Mouse (Mus musculus) adrenal gland, adult 8-10 months (tissue): ENCODE data around the gene Hoxd4. TPM values are rescaled to one million over a fixed set of nuclear protein-coding genes. Genes with fewer than 3 reads are reported as not detected.

Source experiments
- DNase-seq: peaks from one replicate; pipeline ENCODE4 v3.0.0; 2022
- total RNA-seq, 4 experiments: library from RNA; stranded (reverse); gene quantifications; 2 replicates each; pipeline ENCODE4 v1.2.4; 2022

The Hoxd4 gene
- total RNA-seq, 4 experiments from 2014 or later: 16.8 to 37.2 (median 31.3) TPM

DNA sequence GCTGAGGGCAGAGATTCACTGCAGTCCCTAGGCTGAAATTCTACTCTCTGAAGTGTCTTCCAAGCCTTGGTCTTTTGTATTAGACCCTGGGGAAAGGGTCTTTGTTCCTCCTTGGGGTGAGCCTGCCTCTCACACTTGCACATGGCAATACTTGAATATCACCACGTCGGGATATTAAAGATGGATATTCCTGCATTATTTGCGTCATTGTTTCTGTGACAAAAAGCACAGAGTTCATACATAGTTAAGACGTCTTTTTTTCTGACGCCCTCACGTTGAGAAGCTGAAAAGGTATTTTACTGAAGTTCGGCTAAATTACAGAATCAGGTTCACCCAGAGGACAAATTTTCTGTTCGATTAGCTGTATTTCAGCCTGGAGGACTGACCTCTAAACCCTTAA, 18.6 kb downstream of the Hoxd4 start:
- no peak for DNase-seq

DNA sequence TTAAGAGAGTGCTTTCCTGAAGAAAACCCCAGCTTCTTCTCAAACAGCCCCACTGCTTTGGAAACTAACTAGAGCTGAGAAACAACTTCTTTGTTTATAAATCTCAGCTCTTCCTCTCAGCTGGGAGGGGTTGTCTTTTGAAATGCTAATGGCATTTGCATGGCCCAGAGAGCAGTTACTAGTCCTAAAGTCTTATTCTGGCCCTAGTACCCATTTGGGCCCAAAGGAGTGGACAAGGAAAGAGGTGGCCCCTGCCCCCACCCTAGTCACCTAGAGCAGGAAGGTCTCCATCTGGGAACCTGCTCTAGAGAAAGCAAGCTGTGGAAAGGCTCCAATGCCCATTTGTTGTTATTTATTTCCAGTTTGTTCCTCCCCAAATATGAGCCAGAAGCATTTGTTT, 19.3 kb downstream of the Hoxd4 start:
- DNase-seq: no peak

DNA sequence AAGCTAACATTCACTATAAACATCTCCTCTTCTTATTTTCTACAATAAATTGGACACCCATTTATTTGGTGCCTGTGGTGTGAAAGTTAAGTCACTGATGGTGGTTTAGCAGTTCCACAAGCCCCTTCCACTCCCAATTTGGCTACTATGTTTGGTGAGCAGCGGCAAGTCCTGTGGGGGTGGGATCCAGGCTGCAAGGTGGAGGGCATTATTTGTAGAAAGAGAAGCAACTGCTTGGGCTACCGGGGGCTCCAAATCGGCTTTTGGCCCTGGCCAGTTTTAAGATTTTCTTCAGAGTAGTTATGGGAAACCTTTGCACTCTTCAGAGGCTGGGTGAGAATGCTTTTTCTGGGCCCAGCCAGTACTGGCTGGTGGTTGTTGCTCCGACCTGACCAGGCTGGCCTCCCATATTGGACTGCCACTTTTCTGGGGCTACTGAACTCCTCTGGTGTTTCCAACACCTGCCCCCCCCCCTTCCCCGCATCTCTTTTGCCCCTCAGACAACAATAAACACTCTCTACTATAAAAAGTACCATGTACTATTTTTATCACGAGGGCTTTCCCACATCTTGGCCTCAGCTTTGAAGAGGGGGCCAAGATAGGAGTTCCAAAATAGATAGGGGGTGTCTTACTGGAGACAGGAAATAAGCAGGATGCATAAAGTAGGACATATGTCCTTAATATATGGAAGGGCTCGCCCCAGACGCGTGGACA, 20.2 kb downstream of the Hoxd4 start:
- no peak for DNase-seq

DNA sequence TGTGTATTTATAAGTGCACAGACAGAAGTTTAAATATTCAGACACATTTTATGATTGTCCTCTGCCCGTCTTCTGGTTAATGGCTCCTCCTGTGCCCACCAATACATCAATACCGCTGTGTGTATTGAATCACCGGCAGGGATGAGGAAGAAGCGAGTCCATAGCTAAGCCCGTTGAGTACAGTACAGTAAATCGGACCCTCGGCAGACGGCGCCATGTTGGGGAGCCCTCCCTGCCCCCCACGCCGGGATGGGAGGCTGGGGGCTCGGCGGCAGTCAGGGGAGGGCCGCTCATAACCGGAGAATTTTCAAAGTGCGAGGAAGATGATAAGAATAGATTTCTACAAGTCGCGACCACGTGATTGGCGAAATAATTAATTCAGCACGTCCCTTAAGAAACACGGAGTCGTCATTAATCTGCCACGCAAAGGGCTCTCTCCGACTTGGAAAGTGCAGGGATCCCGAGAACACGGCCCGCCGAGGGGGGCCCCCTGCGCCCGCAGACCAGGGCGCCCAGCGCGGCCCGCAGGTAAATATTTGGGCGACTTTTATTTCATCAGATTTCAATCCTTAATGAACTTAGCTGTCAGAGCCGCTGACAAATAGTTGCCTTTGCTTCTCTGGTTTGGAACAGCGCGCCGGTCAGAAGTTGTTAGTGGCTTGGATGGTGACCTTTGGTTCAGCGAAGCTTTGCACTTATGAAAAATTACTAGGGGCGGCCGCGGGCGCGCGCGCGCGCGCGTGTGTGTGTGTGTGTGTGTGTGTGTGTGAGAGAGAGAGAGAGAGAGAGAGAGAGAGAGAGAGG, 21.0 kb downstream of the Hoxd4 start:
- no peak for DNase-seq

DNA sequence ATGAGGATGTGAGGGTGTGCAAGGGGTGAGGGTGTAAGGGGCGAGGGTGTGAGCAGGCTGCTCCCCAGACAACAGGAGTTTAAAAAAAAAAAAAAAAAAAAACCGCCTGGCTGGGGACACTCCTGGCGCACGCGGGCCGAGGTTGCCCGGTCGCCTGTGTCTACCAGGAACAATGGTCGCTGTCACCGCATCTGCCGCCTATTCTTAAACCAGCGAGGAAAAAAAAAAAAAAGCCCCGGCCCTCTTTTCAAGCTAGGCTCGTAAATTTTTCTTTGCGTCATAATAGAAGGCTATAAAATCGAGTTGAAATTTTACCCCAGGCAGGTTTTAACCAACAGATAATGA, 21.6 kb downstream of the Hoxd4 start:
- no peak for DNase-seq

DNA sequence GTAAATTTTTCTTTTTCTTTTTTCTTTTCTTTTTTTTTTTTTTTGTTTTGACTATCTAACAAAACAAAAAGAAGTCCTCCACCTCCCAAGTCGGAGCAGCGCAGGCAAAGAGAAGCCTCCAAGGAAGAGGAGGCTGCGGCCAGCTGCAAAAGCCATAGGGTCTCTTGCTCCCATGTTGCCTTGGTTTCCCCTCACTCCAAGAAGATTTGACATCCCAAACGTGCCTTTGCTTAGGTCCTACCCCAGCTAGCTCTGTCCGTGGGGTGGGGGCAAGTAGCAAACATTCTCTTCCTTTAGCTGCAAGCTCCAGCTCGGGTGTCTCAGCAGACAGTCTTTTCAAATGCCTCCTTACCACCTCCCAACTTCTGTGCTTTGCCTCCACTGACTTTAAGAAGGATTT, 22.0 kb downstream of the Hoxd4 start:
- no peak for DNase-seq

DNA sequence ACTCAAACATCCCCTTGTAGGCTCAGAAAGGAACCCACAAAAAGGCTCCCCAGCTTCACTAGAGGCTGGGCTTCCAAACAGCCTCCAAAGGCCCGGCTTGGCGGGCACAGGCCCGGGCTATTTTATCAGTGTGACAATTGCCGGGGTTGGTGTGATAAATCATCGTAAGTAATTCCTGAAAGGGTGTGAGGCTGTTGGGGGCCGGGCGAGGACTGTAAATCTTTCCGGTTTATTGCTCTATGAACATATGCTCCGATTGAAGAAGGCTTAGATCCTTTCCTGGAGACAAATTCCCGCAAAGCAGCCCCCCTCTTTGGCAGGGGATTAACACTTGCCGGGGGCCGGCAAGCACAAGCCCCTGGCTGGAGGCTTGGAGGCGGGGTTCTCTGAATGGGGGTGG, 22.7 kb downstream of the Hoxd4 start:
- no peak for DNase-seq

DNA sequence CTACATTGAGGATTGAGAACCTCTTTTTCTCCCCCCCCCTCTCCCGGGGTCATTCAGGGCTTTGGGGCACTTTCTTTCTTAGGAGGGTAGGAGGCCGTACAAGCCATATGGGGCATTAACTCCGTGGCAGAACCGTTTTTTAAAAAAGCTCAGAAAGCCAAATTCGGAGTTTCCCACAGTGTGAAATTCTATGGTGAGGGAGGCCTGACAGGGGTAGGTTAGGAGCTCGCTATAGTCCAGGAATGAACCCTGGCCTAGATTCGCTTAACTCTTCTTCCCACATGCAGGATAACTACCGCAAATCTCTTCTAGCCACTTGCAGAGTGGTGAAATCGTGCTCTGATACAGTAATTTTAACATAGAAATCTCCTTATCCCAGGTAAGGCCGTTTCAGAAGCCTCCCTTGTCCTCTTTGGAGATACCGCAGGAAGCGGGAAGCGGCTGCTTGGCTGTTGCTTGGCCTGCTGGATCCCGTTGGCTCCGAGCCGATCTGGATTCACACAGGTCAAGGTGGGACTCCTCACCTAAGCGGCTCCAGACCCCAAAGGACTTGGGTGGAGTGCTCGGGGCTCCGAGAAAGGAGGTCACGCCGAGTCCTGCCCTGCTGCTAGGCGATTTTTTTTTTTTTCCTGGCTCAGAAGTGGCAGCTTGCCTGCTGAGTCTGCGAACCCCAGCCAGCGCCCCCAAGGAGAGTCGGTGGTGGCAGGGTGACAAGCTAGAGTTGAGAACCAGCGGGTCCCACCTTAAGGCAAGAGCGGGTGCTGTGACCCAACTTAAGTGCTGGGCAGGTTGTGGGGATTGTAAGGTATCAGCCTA, 23.5 kb downstream of the Hoxd4 start:
- no peak for DNase-seq

DNA sequence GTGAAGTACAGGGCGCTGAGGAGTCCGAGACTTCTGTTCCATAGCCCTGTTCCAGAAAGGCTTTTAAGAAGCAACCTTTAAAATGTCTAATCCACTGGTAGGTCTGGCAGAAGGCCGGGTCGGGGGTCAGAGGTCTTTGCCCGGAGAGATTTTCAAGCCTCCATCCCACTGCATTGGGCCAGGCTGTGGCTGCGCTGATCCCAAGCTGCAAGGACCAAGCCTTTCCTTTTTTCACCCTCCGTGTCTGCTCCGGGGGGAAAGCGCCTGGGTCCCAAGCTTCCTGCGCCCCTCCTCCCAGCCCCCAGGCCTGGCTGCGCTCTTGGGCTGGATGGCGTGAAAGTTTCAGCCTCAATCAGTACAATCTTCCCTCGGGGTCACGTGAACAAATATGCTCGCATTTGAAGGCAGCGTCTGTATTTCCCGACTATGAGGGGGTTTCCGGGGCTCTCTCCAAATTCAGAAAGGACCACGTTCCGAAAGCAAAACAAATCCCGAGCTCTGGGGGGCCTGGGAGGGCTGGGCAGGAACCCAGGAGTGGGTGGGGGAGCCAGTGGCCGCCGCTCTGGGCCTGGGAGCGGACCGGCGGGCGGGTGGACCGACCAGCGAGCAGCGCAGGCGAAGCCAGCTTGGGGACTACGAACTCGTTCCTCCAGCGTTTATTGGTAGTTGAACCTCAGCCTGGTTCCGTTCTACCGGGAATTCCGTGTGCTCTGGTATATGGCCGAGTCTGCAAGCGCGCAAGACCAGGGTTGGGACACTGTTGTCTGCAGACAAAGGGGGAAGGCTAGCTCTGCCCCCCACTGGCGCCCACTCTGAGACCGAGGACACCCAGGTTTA, 24.3 kb downstream of the Hoxd4 start:
- no peak for DNase-seq

DNA sequence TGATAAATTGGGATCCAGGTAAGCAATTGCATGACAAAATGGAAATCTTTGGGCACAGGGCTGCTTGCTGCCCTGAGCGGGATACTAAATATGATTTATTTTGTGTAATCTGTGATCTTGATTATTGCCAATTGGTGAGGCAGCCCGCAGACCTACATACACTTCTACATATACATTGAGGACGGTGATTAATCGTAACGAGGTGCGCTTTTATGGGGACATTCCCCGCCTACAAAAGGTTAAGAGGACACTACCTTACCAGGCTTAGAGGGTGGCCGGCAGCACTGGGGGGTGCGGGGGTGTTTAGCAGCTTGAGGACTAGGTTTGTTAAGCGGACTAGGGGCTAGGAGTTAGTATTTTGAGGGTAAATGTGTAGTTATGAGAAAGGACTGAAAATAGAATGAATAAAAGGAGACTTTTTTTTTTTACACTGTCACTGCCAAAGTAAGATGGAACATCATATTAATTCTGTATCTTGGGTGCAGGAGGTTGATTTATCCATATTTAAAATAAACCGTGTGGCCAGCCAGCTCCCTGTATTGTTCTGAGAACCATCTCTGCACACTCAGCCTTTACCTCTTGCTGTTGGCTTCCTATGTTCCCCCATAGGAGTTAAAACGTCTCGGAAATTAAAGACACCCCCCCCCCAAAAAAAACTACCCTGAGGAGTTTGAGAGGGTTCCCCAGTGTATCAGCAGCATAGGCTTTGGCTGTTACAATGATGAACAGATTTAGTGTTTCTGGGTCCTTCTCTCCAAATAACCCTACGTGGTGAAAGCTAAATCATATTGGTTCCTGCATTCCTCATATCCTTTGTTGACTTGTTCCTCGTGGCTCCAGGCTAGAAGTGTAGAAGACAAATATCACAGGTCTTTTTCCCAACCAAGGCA, 25.2 kb downstream of the Hoxd4 start:
- DNase-seq: no peak

DNA sequence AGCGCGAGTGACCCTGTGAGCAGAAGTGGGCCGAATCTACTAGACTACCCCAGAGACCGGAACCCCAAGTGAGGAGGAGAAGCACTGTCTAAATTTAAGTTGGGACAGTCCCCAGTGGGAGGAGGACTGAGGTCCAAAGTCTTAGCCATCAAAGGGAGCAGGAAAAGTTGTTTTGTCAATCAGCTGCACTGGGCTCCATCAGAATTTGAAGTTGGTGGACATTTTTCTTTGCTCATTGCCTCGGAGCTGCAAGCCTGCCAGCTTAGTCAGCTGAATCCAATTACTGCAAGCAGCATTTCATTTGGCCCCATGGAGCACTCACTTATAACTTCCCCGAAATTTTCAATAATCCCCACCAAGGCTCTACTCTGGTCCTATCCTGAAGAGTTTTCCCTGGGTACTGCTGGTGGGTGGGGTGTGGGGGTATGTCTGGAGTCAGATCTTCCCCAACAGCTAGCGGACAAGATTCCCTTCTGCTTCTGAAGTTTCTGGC, 25.9 kb downstream of the Hoxd4 start:
- no peak for DNase-seq

DNA sequence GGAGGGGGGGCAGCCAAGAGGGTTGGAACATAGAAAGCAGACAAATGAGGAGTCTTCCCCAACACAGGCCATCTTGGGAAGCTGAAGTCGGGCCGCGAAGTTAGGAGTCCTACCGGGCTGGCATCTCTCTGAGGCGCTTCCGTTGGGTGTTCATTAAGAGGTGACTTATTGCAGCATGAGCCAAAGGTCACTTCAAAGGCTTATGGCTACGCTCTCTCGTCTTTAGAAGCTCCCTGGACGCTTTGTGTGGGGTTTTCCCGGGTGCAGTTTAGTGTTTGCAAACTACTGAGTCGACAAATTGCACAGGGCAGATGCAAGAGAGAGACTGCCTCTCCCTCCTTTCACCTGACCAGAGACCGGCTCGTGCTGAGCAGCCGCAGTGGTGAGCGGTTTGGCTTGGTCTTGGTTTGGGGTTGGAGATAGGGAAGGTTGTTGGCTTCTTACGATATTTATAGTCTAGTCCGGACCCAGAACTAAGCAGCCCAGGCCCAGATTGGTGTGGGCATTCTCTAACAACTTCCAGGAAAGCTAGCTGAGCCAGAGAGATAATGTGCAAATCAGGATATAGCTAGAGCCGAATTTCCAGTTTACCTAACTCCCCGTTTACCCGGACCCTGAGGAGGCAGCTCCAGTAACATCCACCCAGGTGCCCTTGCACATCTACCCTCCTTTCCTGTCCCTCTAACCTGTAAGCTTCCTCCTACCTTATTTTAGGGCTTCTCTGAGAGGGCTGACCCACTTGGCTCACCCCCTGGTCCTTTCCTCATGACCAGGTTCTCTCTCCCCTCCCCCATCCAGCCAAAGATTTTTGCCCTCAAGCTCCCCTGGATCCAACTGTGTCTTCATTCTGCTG, 27.1 kb downstream of the Hoxd4 start:
- no peak for DNase-seq

DNA sequence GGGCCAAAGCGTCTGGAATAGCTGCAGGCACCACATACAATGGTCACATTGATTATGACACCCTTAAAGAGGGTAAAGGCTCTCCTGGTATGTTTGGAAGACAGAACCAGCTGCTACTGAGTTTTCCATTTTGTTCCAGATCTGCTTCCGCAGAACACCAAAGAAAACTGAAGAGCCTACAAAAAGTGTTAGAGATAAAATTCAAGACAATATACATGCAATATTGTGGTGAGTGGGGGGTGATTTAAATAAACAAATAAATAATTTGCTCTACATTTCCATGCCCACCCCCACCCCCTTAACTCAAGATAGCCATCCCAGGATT, 27.7 kb downstream of the Hoxd4 start:
- no peak for DNase-seq

DNA sequence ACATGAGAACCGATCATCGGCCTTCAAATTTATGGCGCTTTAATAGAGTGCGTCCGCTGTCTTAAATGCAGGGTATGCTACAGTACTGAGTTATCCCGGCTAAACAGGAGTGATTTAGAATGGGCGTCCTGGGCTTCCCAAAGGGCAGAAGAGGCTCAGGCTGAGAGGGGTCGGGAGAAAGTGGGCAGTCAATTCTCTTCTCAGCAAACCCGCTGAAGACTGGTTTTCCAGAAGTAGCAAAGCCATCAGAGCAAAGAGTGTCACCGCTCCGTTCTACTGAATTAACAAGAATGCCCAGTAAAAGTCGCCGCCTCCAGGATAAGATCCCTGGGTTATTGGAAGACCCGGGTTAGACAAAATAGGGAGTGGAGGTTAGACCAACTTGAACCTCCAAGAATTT, 28.1 kb downstream of the Hoxd4 start:
- DNase-seq: no peak

DNA sequence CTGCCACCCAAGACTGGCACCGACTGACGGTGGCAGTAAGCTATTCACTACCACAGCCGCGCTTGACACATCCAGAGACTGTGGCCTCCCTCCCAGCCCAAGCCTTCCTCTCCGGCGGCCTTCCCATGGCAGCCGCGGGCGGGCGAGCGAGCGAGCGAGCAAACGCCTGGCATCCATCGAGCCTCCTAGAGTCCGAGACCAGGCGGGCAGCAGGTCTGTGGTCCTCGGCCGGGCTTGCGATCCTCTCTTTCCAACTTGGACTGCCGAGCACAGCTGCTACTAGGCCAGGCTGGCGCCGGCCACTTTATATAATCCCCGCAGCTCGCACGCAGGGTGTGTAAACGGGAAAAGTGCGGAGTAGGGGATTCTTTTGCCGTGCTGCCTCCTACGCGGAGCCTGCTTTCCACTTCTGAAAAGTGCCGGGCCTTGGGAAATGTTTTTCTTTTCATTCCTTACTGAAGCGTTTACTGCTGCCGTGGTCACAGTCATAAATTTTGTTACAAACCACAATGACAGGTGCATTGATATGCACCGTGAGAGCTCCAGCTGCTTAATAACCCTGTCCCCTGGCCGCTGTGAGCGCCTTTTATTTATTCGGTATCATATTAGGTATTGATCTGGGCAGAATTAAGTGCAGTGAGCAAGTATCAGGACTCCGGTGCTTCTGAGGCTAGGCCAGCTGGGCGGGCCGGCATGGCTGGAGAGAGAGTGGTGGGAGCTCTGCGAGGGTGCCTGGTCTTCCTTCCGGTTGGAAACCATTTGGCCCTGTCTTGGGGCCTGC, 28.8 kb downstream of the Hoxd4 start:
- no peak for DNase-seq

DNA sequence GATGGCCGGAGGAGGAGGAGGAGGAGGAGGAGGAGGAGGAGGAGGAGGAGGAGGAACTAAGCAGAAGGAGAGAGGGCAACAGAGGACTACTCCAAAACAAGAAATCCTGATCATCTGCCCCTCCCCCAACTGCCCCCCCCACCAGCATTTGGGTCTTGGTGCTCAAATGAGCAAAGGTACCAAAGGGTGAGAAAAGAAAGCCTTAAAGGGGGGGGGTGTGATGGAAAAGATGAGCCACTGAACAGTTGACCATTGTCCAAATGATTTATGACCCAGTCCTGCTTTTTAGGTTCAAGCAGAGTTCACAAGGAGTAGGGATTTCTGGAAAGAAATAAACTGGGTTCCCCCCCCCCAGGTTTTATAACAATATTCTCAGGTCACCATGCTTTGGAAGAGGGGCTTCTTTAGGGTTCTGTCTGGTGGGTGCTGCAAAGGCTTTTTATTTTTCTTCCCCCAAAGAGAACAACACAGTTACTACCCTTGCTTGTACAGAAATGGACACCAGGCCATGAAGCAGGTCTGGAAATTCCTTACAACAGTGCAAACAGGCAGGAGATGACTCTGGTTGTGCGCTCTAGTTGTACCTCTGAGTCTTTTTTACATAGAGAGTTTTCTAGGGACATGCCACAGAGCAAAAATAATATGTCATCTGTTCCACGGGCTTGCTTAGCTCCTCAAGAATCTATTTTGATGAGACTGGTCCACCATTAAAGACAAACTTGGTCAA, 29.7 kb downstream of the Hoxd4 start:
- no peak for DNase-seq

DNA sequence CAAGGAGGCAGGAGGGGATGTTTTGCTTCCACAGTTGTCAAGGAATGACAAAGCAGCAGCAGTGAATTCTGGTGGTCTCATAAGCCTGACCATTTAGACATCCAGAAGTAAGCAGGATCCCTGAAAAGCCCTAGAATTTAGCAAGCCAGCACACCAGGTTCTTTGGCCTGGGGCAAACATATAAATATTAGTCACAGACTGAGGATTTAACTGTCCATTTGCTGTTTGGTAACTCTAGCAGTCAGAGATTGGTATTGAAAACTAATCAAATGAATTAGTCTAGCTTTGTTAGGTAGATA, 30.2 kb downstream of the Hoxd4 start:
- no peak for DNase-seq

DNA sequence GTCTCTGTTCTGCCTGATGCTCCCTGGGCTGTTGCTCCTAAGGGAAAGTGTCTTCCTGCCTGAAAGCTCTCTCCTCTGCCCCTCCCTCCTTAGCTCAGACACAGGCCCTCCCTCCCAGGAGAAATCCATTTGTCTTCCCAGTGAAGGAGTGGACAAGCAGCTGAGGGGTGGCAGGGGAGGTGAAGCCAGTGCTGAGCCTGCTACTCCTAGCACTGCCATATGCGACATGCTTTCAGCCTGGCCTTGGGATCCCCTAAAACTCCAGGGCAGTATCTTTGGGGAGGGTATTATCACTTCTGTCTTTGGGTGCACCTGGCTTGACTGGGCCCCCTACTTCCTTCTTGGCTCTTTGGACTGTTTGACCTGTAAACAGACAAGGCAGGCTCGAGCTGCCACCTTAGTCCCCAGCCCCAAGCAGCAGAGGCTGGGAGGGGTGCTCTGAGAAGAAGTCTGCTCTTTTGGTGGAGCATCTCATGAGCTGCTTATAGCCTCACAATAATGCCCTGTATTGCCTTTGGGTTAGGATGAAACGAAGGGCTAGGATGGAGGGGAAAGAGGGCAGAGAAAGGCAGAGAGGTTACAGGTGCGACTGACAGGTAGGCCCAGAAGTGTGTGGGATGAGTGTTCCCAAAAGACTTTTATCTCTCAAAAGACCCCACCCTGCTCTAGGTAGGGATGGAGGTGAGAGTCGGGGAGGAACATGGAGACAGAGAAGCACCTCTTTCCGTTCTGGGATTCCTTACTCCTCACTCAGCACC, 34.0 kb downstream of the Hoxd4 start:
- no peak for DNase-seq
